Mouse (Mus musculus) gastrocnemius, postnatal 10 days (tissue): ENCODE results near the gene Sptb. TPM values are rescaled to one million over a fixed set of nuclear protein-coding genes. Genes with fewer than 3 reads are reported as not detected.

Experiments used
- DNase-seq: peaks from one replicate; pipeline ENCODE4 v3.0.0; 2021; ENCODE audit warnings: mixed read lengths
- total RNA-seq, 2 experiments: library from RNA; stranded (reverse); gene quantifications; 2 replicates each; pipeline ENCODE4 v1.2.3; 2021

The Sptb gene
- total RNA-seq, 2 experiments from 2014 or later = 102 TPM

GRCm38 (mm10) chr12:76608241-76608640, 102.1 kb downstream of the Sptb start:
- no peak for DNase-seq

GRCm38 (mm10) chr12:76605837-76606236, 104.5 kb downstream of the Sptb start:
- no peak for DNase-seq

GRCm38 (mm10) chr12:76604546-76604945, 105.8 kb downstream of the Sptb start:
- no peak for DNase-seq

- DNase-seq = no peak
These were observed 106.6 kb downstream of the Sptb start for GRCm38 (mm10) chr12:76603779-76604178.

GRCm38 (mm10) chr12:76598196-76598928, 112.0 kb downstream of the Sptb start:
- no peak for DNase-seq

- no peak for DNase-seq
These were observed 112.7 kb downstream of the Sptb start for GRCm38 (mm10) chr12:76597577-76598100.

GRCm38 (mm10) chr12:76596292-76597023, 113.9 kb downstream of the Sptb start:
- DNase-seq = peak; percentile 73

- DNase-seq = no peak
These were observed 114.5 kb downstream of the Sptb start for GRCm38 (mm10) chr12:76595830-76596229.

GRCm38 (mm10) chr12:76594556-76594955, 115.8 kb downstream of the Sptb start:
- no peak for DNase-seq

GRCm38 (mm10) chr12:76593839-76594322, 116.5 kb downstream of the Sptb start:
- DNase-seq = peak; percentile 85

- no peak for DNase-seq
These were observed 117.1 kb downstream of the Sptb start for GRCm38 (mm10) chr12:76593254-76593653.

- DNase-seq = peak; percentile 55
These were observed 118.1 kb downstream of the Sptb start for GRCm38 (mm10) chr12:76592213-76592612.

GRCm38 (mm10) chr12:76591037-76591436, 119.3 kb downstream of the Sptb start:
- DNase-seq = no peak

- no peak for DNase-seq
These were observed 120.8 kb downstream of the Sptb start for GRCm38 (mm10) chr12:76589531-76589930.

GRCm38 (mm10) chr12:76587357-76587756, 123.0 kb downstream of the Sptb start:
- no peak for DNase-seq

GRCm38 (mm10) chr12:76585028-76585427, 125.3 kb downstream of the Sptb start:
- DNase-seq = no peak

GRCm38 (mm10) chr12:76583454-76583853, 126.9 kb downstream of the Sptb start:
- DNase-seq = no peak

GRCm38 (mm10) chr12:76582841-76583240, 127.5 kb downstream of the Sptb start:
- peak; percentile 45 for DNase-seq

- no peak for DNase-seq
These were observed 128.2 kb downstream of the Sptb start for GRCm38 (mm10) chr12:76582139-76582538.

- no peak for DNase-seq
These were observed 130.5 kb downstream of the Sptb start for GRCm38 (mm10) chr12:76579806-76580205.

- no peak for DNase-seq
These were observed 131.9 kb downstream of the Sptb start for GRCm38 (mm10) chr12:76578465-76578864.

GRCm38 (mm10) chr12:76577858-76578257, 132.5 kb downstream of the Sptb start:
- DNase-seq = no peak

GRCm38 (mm10) chr12:76576806-76577205, 133.5 kb downstream of the Sptb start:
- no peak for DNase-seq
